Mouse (Mus musculus) liver, postnatal 0 days (tissue): ENCODE results near the gene Ndufaf2.

Source experiments
- CTCF ChIP-seq: sonication (generic); IDR thresholded peaks from 2 replicates; pipeline ENCODE4 v1.5.1; 2016; ENCODE audit warnings: antibody characterized with exemption, low read depth
- EP300 ChIP-seq: IDR thresholded peaks from 2 replicates; pipeline ENCODE4 v1.6.1; 2016; ENCODE audit warnings: antibody characterized with exemption, low read depth, mild to moderate bottlenecking

- TF ChIP-seq EP300 (no peak), CTCF (no peak)
Observed at GRCm38 (mm10) chr13:108046891-108047290, 111.5 kb downstream of the Ndufaf2 start.
